Mouse (Mus musculus): Measurements from ENCODE around the gene Adrm1.

DNA sequence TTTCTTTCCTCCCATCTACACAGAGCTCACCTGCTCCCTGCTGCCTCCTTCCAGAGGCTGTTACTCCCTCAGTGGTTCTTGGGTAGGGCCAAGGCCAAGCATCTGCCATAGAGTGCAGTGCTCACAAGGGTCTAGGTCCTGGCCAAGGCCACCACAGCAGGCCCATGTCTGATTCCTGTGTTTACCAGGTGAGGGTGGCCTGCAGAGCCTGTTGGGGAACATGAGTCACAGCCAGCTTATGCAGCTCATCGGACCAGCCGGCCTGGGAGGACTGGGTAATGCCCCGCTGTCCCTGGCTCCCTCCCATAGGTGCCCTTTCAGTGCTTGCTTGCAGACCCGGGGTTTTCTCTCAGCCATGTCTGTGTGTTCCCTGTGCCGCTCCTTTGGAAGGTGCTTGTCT is 2.8 kb downstream of the Adrm1 start:
- TF ChIP-seq MAX (IDR thresholded peaks at IDR 0.05) (no peak), CTCF (IDR thresholded peaks at IDR 0.05; ENCODE audit: control insufficient read depth, insufficient read depth, insufficient read length) (no peak), USF1 (IDR thresholded peaks at IDR 0.05; ENCODE audit: low read depth) (no peak), CEBPB (IDR thresholded peaks at IDR 0.05; ENCODE audit: low read depth) (no peak), MYOG (IDR thresholded peaks at IDR 0.05; ENCODE audit: control insufficient read depth, extremely low read depth, insufficient read length) (no peak), FOSL1 (IDR thresholded peaks at IDR 0.05; ENCODE audit: insufficient read depth, low read length, poor library complexity, severe bottlenecking) (no peak), MYOD1 (IDR thresholded peaks at IDR 0.05; ENCODE audit: control insufficient read depth, insufficient read length, low read depth) (no peak)

Measured in C2C12 (cell line).